Mouse (Mus musculus) liver, embryonic 12.5 days (tissue): ENCODE measurements around the gene Elmo1. TPM values are rescaled to one million over a fixed set of nuclear protein-coding genes. Genes with fewer than 3 reads are reported as not detected.

Experiments used
- ATAC-seq: fragments of 200-750 bp; cut with Nextera tagmentation; 2 replicates; pipeline ENCODE4 v1.8.0; 2017; ENCODE audit warnings: moderate number of reproducible peaks, mild to moderate bottlenecking, moderate library complexity
- H3K27ac ChIP-seq: fragments of 300-500 bp; sonication (generic); 2 replicates; pipeline ENCODE4 v1.5.1; 2016; ENCODE audit warnings: mild to moderate bottlenecking
- H3K27me3 ChIP-seq: fragments of 300-500 bp; sonication (generic); replicated peaks from 2 replicates; pipeline ENCODE4 v1.6.1; 2016; ENCODE audit warnings: mild to moderate bottlenecking, moderate library complexity
- H3K36me3 ChIP-seq: fragments of 300-500 bp; sonication (generic); 2 replicates; pipeline ENCODE4 v1.6.1; 2016; ENCODE audit warnings: mild to moderate bottlenecking, moderate library complexity
- H3K4me1 ChIP-seq: fragments of 300-500 bp; sonication (generic); 2 replicates; pipeline ENCODE4 v1.6.1; 2016
- H3K4me2 ChIP-seq: fragments of 300-500 bp; sonication (generic); 2 replicates; pipeline ENCODE4 v1.6.1; 2016; ENCODE audit warnings: mild to moderate bottlenecking, moderate library complexity
- H3K4me3 ChIP-seq: fragments of 300-500 bp; sonication (generic); 2 replicates; pipeline ENCODE4 v1.5.1; 2016; ENCODE audit warnings: mild to moderate bottlenecking, moderate library complexity
- H3K9ac ChIP-seq: fragments of 300-500 bp; sonication (generic); 2 replicates; pipeline ENCODE4 v1.6.1; 2016; ENCODE audit warnings: mild to moderate bottlenecking, moderate library complexity
- H3K9me3 ChIP-seq: fragments of 300-500 bp; sonication (generic); replicated peaks from 2 replicates; pipeline ENCODE4 v1.6.1; 2016; ENCODE audit warnings: mild to moderate bottlenecking, moderate library complexity
- WGBS: fragments of 180-500 bp; shearing (Covaris S2); methylation state at CpG from one replicate; pipeline ENCODE4 v1.1.7; 2016; ENCODE audit not compliant: insufficient replicate concordance; 5-methylcytosine and 5-hydroxymethylcytosine counted together
- polyA plus RNA-seq: library from polyadenylated mRNA; unstranded; fragments of >200 nt; fragmentation: Nextera tagmentation; extraction: Ambion mirVana; gene quantifications from 2 replicates; pipeline ENCODE4 v1.2.1, GENCODE M21; 2016

Elmo1 gene
- polyA plus RNA-seq, 1 experiment from 2014 or later = 6.2 TPM

GRCm38 (mm10) chr13:20327975-20328374, 237.6 kb downstream of the Elmo1 start:
- Histone ChIP-seq H3K4me3 (no peak overlapping the region), H3K27me3 (no peaks in the 10 kb centered on the region), H3K9ac (no peak overlapping the region), H3K9me3 (no peaks in the 10 kb centered on the region), H3K4me2 (no peak overlapping the region), H3K27ac (no peak overlapping the region), H3K36me3 (no peaks in the 10 kb centered on the region), H3K4me1 (no peaks in the 10 kb centered on the region)
- no peak for ATAC-seq
- 55% methylated on average over 3 of the region's 3 CpGs for WGBS

GRCm38 (mm10) chr13:20328672-20329071, 238.3 kb downstream of the Elmo1 start:
- Histone ChIP-seq H3K36me3 (no peaks in the 10 kb centered on the region), H3K27me3 (no peaks in the 10 kb centered on the region), H3K4me2 (no peak overlapping the region), H3K9ac (no peak overlapping the region), H3K9me3 (no peaks in the 10 kb centered on the region), H3K27ac (no peak overlapping the region), H3K4me3 (no peak overlapping the region), H3K4me1 (no peaks in the 10 kb centered on the region)
- WGBS = 88% methylated on average over 1 of the region's 1 CpGs
- ATAC-seq = no peak

GRCm38 (mm10) chr13:20330954-20331353, 240.6 kb downstream of the Elmo1 start:
- WGBS = 76% methylated on average over 7 of the region's 7 CpGs
- Histone ChIP-seq H3K9me3 (no peaks in the 10 kb centered on the region), H3K27me3 (no peaks in the 10 kb centered on the region), H3K4me1 (no peaks in the 10 kb centered on the region), H3K36me3 (no peaks in the 10 kb centered on the region), H3K27ac (no peak overlapping the region), H3K4me2 (no peak overlapping the region), H3K4me3 (no peak overlapping the region), H3K9ac (no peak overlapping the region)
- no peak for ATAC-seq

GRCm38 (mm10) chr13:20335051-20335888, 244.9 kb downstream of the Elmo1 start:
- Histone ChIP-seq H3K36me3 (no peaks in the 10 kb centered on the region), H3K27ac (no peak overlapping the region), H3K27me3 (no peaks in the 10 kb centered on the region), H3K9ac (no peak overlapping the region), H3K4me3 (no peak overlapping the region), H3K4me1 (no peaks in the 10 kb centered on the region), H3K4me2 (no peak overlapping the region), H3K9me3 (no peaks in the 10 kb centered on the region)
- ATAC-seq = no peak
- 70% methylated on average over 4 of the region's 4 CpGs for WGBS

GRCm38 (mm10) chr13:20335889-20336497, 245.6 kb downstream of the Elmo1 start:
- Histone ChIP-seq H3K4me2 (no peak overlapping the region), H3K9ac (no peak overlapping the region), H3K27ac (no peak overlapping the region), H3K27me3 (no peaks in the 10 kb centered on the region), H3K4me3 (no peak overlapping the region), H3K4me1 (no peaks in the 10 kb centered on the region), H3K9me3 (no peaks in the 10 kb centered on the region), H3K36me3 (no peaks in the 10 kb centered on the region)
- WGBS = 74% methylated on average over 7 of the region's 7 CpGs
- ATAC-seq = no peak

GRCm38 (mm10) chr13:20342881-20343280, 252.5 kb downstream of the Elmo1 start:
- Histone ChIP-seq H3K9me3 (no peaks in the 10 kb centered on the region), H3K36me3 (no peaks in the 10 kb centered on the region), H3K27ac (no peak overlapping the region), H3K4me2 (no peak overlapping the region), H3K4me3 (no peak overlapping the region), H3K9ac (no peak overlapping the region), H3K27me3 (no peaks in the 10 kb centered on the region), H3K4me1 (no peaks in the 10 kb centered on the region)
- ATAC-seq = no peak
- WGBS = 75% methylated on average over 3 of the region's 3 CpGs

GRCm38 (mm10) chr13:20349754-20350153, 259.4 kb downstream of the Elmo1 start:
- no peak for ATAC-seq
- no peak overlapping the region for H3K4me2 ChIP-seq
- H3K36me3 ChIP-seq = no peaks in the 10 kb centered on the region
- H3K27me3 ChIP-seq = no peaks in the 10 kb centered on the region
- 60% methylated on average over 1 of the region's 1 CpGs for WGBS
- H3K4me3 ChIP-seq = no peak overlapping the region
- H3K27ac ChIP-seq = no peak overlapping the region
- no peaks in the 10 kb centered on the region for H3K4me1 ChIP-seq
- no peak overlapping the region for H3K9ac ChIP-seq
- no peaks in the 10 kb centered on the region for H3K9me3 ChIP-seq

GRCm38 (mm10) chr13:20352631-20353030, 262.2 kb downstream of the Elmo1 start:
- Histone ChIP-seq H3K27ac (no peak overlapping the region), H3K4me3 (no peak overlapping the region), H3K36me3 (no peaks in the 10 kb centered on the region), H3K4me1 (no peaks in the 10 kb centered on the region), H3K4me2 (no peak overlapping the region), H3K9me3 (no peaks in the 10 kb centered on the region), H3K27me3 (no peaks in the 10 kb centered on the region), H3K9ac (no peak overlapping the region)
- WGBS = 78% methylated on average over 2 of the region's 2 CpGs
- ATAC-seq = no peak

GRCm38 (mm10) chr13:20353862-20354603, 263.6 kb downstream of the Elmo1 start:
- 51% methylated on average over 10 of the region's 10 CpGs for WGBS
- H3K27ac ChIP-seq = no peak overlapping the region
- H3K9me3 ChIP-seq = no peaks in the 10 kb centered on the region
- H3K27me3 ChIP-seq = no peaks in the 10 kb centered on the region
- no peaks in the 10 kb centered on the region for H3K36me3 ChIP-seq
- no peaks in the 10 kb centered on the region for H3K4me1 ChIP-seq
- no peak for ATAC-seq
- H3K4me2 ChIP-seq = no peak overlapping the region
- H3K4me3 ChIP-seq = no peak overlapping the region
- H3K9ac ChIP-seq = no peak overlapping the region

GRCm38 (mm10) chr13:20354604-20354999, 264.2 kb downstream of the Elmo1 start:
- H3K4me2 ChIP-seq = no peak overlapping the region
- no peak for ATAC-seq
- WGBS = 74% methylated on average over 5 of the region's 5 CpGs
- no peak overlapping the region for H3K9ac ChIP-seq
- no peaks in the 10 kb centered on the region for H3K36me3 ChIP-seq
- no peak overlapping the region for H3K27ac ChIP-seq
- H3K4me1 ChIP-seq = no peaks in the 10 kb centered on the region
- H3K9me3 ChIP-seq = no peaks in the 10 kb centered on the region
- H3K27me3 ChIP-seq = no peaks in the 10 kb centered on the region
- H3K4me3 ChIP-seq = no peak overlapping the region

- Histone ChIP-seq H3K27ac (no peak overlapping the region), H3K4me3 (no peak overlapping the region), H3K9ac (no peak overlapping the region), H3K27me3 (no peaks in the 10 kb centered on the region), H3K36me3 (peaks cover 4% of the 10 kb centered on the region; the same call in 1 of the 2 replicates), H3K9me3 (peaks cover 10% of the 10 kb centered on the region; the same call in 1 of the 2 replicates), H3K4me1 (no peaks in the 10 kb centered on the region), H3K4me2 (no peak overlapping the region)
- no peak for ATAC-seq
- 39% methylated on average over 2 of the region's 2 CpGs for WGBS
Observed at GRCm38 (mm10) chr13:20362541-20362940, 272.1 kb downstream of the Elmo1 start.
